Mouse (Mus musculus) retina, embryonic 14.5 days (tissue): ENCODE data around the gene Foxp1.

Source experiments
- DNase-seq: peaks from one replicate; pipeline ENCODE4 v3.0.0-alpha.2; 2015; ENCODE audit warnings: low spot score

The Foxp1 gene

GRCm38 (mm10) chr6:99388741-99389675 lies 133.5 kb downstream of the Foxp1 start:
- no peak for DNase-seq

DNA sequence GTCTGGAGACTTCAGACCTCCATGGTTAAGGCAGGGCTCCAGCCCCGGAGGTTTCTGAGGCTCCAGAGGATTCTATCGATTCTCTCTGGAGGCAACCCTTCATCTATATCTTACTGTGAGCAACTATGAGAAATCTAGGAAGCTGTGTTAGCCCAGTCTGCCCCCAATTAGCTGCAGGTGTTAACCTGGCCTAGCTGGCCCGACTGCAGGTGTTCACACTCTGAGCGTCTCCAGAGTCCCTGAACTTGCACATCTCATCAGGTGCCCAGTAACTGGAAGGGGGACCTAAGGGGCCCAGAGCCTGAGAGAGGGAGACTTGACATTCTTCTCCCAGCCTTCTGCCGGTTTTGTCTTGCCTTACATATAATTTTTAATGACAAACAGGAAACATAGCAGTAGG lies 134.5 kb downstream of the Foxp1 start:
- DNase-seq: no peak

- DNase-seq: no peak
These were observed 137.4 kb downstream of the Foxp1 start for GRCm38 (mm10) chr6:99385059-99385604.

GRCm38 (mm10) chr6:99383846-99384472 lies 138.6 kb downstream of the Foxp1 start:
- no peak for DNase-seq

DNA sequence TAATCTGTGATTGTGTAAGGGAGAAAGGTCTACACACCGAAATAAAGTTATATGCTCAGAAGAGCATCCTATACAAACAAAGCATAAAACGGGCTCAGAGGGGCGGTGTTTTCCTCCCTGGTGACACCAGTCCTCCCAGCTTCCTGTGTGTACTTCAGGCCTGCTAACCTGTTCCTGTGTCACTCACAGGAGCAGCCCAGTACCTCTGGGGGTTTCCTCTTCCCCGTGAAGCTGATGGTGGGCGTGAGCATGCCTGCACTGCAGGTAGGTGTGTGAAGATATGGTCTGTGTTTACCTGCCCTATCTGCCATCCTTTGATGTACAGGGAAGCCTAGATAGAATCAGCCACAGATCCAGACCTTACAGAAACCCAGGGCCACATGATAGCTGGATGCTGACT lies 142.4 kb downstream of the Foxp1 start:
- no peak for DNase-seq

DNA sequence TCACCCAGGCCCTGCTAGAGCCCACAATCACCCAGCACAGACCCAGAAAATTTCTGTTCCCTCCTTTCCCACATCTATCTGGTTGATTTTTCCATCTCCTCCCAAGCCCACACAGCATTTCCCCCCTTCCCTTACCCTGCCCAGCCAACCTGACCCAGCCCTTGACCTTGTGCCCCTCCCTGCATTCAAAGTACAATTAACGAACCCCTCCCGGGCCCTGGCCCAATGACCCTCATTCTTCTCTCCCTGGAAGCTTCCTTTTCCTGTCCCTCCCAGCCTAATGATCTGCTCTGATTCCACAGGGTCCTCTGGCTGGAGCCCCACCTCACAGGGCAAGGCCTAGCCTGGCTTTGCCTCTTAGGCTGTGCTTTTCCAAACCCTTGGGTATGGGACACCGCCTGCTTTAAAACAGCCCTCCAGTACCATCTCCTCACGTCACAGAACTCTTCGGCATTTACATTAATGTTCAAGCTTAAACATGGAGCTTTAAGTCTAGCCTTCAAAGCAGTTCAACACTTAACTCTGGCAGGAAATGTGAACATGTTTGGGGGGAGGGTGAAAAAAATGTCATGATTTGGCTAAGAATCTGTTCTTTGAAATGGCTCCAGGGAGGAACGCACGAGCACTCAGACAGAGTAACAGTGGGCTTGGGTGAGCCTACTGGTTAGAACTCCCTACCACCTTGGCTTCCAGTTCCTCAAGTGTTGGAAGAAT lies 143.4 kb downstream of the Foxp1 start:
- no peak for DNase-seq

GRCm38 (mm10) chr6:99377716-99378115 lies 144.8 kb downstream of the Foxp1 start:
- no peak for DNase-seq

- no peak for DNase-seq
These were observed 145.4 kb downstream of the Foxp1 start for GRCm38 (mm10) chr6:99377131-99377530.

GRCm38 (mm10) chr6:99376721-99377120 lies 145.8 kb downstream of the Foxp1 start:
- no peak for DNase-seq

GRCm38 (mm10) chr6:99375865-99376264 lies 146.7 kb downstream of the Foxp1 start:
- DNase-seq: no peak

DNA sequence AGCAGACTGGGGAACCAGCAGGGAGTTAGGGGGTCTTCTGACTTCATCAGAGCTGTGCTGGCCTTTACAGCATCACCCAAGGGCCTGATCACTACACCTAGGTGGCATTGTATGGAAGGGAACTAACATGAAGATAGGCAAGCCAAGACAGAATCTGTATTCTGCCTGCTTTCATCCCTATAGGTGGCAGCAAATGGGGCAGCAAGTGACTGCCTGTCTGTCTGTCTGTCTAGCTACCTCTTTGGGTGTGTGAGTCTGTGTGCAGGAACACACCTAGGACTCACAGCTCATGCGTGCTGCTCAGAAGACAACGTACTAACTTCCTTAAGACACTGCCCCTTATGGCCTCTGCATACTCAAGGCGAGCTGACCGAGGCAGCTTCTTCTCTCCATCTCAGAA lies 147.1 kb downstream of the Foxp1 start:
- DNase-seq: no peak

GRCm38 (mm10) chr6:99374448-99375271 lies 147.9 kb downstream of the Foxp1 start:
- DNase-seq: no peak

- no peak for DNase-seq
These were observed 150.1 kb downstream of the Foxp1 start for GRCm38 (mm10) chr6:99372427-99372826.

DNA sequence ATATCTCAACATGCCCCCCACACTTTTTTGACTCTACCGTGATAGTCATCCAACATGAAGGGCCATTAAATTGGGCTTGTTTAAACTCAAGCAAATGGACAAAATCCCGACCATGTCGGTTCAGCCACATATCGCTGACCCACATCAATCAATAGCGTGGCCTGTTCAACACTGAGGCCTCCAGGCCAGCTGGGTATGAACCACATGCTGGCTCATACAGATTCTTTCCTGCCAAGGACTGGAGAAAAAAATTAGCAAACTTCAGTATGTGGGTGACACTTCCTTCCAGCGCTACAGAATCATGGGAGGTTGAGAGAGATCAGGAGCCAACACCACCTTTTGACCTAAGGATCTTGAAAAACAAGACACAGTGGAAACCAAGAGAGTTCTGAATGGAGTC lies 150.5 kb downstream of the Foxp1 start:
- no peak for DNase-seq

DNA sequence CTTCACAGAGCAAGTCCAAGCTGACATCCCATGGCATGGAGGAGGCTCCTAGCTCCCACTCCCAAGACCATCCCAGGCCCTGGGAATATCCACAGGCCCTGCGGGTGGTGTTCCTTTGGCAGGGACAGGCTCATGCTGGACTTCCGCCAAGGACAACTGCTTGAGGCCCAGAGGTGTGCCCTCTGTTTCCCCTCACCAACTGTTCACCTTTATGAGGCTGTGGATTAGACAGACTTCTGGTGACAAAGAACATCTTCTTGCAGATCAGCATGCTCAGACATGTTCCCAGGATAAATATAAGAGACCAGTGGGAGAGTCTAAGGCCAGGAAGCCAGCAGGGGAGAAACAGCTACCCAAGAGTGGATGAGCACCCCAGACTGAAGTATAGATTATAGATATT lies 152.6 kb downstream of the Foxp1 start:
- no peak for DNase-seq

- DNase-seq: no peak
These were observed 153.4 kb downstream of the Foxp1 start for GRCm38 (mm10) chr6:99369156-99369555.

DNA sequence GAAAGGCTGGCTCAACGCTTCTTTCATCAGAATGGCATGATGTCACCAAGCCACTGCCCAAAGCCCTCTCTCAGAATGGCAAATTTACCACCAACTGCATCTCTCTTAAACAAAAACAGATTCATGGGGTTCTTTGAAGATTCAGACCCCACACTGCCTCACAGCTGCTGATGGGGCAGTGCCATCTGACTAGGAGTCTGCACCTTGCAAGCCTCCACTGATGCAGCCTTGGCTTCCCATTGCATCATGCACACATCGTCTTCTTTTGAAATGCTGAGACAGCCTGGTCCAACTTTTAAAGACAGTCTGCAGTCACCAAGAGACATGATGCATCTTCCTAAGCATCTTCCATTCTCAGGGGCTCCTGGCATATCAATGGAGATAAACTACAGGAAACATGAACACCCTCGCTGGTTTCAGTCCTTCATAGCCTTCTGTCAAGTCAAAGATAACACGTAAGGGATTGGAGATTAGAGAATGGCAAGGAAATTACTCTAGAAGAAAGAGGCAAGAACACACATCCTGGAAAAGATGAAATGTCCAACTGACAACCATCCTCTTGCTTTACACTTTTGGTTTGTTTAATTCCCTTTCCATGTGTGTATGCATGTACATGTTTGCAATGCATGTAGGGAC lies 154.3 kb downstream of the Foxp1 start:
- DNase-seq: no peak

- no peak for DNase-seq
These were observed 158.0 kb downstream of the Foxp1 start for GRCm38 (mm10) chr6:99364545-99364944.

GRCm38 (mm10) chr6:99360581-99360980 lies 161.9 kb downstream of the Foxp1 start:
- DNase-seq: no peak

- no peak for DNase-seq
These were observed 162.6 kb downstream of the Foxp1 start for GRCm38 (mm10) chr6:99359765-99360499.
